Mouse (Mus musculus) thymus, adult 2 months (tissue): Measurements from ENCODE around the gene Ccdc82.

Experiments
- CTCF ChIP-seq: fragments of 200-500 bp; IDR thresholded peaks from 2 replicates; pipeline ENCODE4 v1.5.1; 2012; ENCODE audit warnings: mild to moderate bottlenecking, control low read depth, low read length, moderate library complexity, borderline replicate concordance; ENCODE audit not compliant: control insufficient read depth, poor library complexity, insufficient read depth; ENCODE audit errors: extremely low read depth
- POLR2A ChIP-seq: fragments of 200-500 bp; IDR thresholded peaks from 2 replicates; pipeline ENCODE4 v1.6.1; 2012; ENCODE audit warnings: mild to moderate bottlenecking, low read length, control low read depth, moderate library complexity; ENCODE audit not compliant: control insufficient read depth, poor library complexity, insufficient read depth; ENCODE audit errors: extremely low read depth

- TF ChIP-seq CTCF (no peak), POLR2A (no peak)
Observed at GRCm38 (mm10) chr9:13230553-13230952, 16.2 kb upstream of the Ccdc82 start.
